Mouse (Mus musculus): ENCODE data around the gene Thtpa. TPM values are rescaled to one million over a fixed set of nuclear protein-coding genes. Genes with fewer than 3 reads are reported as not detected.

The Thtpa gene
- total RNA-seq, 4 experiments from 2014 or later, result 13.4 to 15.6 (median 14.9) TPM

DNA sequence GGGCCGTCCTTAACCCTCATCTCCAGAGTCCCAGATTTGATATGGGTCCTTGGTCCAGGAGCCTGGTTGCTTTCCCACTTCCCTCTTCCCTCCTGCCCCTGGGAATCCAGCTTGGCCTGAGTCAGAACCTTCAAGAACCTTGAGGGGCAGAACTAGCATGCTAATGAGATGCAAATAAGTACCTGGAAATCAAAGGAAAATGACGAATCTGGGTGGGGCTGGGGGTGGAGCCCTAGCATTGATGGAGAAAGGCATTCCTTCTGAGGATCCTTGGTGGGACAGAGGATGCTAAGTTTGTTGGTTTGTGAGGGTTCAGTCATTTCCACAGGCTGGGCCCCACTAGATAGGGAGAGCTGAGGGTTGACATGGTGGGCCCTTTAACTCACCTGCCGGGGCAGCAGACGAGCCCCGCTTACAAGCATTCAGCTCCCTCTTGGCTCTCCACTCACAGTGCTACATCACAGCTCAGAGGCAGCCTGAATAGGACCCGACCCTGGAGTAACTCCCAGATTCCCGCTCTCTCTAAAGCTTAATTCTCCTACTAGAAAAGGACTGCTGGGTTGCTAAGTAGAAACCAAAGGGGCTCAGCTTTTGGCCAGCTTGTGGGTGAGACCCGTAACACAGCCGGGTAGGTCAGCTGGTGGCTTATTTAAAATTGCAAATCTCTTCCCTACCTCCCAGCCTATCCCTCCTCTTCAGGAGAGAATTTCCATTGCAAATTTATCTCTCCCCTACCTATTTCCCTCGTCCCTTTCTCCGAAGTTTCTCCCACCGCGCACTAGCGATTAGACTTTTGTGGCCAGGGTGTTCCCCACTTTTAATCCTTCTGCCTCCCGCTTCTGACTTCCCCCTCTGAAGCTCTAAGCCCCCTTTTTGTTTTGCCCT is 16.9 kb upstream of the Thtpa start:
- no peak for DNase-seq (ENCODE audit: low spot score in 2 of 2)

DNA sequence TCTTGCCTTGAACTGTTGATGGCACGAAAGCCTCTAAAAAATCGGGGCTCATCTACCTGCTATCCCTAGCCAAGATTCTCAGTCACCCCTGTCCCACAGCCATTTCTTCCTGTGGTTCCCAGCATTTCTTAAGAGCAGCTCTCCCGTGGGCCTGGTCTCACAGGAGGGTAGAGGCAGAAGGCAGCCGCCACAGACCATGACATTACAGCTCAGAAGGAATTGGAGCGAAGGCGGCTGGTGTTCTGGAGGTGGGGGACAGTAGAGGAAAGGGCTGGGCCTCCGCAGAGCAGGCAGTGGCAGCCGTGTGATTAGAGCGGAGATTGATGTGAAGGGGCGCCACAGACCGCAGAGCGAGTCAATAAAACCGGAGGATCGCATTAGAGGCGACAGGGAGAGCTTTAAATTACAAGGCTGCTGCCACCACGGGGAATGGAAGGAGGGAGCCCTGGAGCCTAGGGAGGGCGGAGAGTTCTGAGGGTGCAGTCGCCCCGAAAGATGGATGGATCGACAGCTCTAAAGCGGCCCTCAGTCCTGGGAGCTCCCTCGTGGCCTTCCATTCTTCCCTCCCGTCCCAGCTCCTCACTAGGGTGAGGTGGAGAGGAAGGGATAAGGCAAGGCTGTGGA is 16.1 kb upstream of the Thtpa start:
- DNase-seq (ENCODE audit: low spot score in 2 of 2), result no peak

DNA sequence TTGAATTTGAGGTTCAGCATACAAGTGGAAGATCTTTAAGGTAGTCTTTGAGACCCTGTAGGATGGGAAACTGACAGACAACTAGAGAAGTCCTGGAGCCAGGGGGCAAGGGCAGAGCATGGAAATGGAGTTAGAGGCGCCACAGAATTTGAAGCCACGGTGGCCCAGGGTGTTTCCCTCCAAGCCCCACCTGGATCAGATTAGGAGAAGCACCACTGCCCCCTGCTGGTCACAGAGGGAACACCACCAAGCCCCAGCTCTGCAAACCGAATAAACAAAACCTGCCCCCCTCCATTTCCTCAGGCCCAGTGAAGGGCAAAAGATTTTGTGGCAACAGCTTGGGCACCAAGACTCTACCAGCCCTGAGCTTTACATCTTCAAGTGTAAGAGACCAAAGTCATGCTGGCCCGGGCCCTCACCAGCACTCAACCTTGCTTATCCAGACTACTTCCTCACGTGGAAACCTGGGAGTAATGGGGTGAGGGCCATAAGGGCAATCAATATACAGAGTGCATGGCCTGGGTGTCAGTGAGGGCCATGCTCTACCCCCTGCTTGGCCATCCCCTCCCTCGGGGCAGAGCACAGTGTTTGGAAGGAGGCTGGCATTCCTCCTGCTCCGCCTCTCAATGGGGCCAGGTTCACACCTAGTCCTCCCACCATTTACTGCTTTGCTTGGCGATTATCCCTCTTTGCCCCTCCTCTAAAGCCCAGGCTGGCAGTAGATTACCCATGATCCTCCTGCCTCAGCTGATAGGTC is 15.2 kb upstream of the Thtpa start:
- peak in 1 of 2 experiments; percentile 34 for DNase-seq (ENCODE audit: low spot score in 2 of 2)

- DNase-seq (ENCODE audit: low spot score in 2 of 2), result no peak
These were observed 13.5 kb upstream of the Thtpa start for GRCm38 (mm10) chr14:55081105-55081504.

DNA sequence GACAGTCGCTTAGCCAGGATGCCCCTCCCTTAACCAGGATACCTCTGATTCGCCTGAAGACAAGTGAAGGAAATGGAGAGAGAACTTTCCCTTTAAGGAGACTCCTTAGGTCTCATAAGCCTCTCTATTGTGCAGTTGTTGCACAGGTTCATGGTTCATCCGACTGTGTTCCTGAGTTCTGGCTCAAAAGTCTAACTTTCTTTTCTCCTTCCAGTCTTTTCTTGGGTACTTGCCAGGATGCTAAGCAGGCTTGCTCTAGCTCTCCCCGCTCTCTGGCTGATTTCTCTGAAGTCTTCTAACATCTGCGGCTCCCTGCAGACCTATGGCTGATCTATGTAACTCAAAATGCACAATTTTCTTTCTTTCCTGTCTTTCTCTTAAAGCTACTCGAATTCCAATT is 11.1 kb upstream of the Thtpa start:
- no peak for DNase-seq (ENCODE audit: low spot score in 2 of 2)

DNA sequence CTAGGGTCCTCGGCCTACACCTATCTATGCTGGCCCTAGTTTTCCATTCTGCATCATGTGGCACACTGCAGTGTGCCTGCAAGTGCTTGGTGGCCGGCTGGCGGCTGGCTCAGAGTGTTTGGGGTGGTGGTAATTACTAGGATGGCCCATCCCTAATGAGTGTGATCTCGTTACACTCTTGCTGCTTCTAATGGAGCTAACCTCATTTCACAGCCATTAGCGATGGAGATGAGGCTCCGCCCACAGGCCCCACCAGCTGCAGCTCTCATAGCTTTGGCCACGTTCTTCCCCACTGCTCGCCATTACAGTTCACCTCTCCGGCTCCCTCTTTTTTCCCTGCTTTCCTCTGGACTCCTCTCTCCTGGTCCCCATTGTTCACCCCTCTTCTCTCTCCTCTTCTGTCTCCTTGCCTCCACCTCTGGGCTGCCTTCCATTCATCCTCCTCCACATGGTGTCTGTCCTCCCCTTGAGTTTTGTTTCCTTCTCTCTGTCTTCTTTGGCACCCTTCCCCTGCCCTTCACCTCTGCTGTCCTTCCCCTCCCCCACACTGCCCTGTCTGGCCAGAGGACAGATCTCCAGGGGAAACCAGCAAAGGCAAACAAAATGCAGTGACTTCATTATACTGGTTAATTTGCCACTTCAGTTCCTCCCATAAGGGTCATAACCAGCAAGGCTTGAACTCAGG is 9.1 kb upstream of the Thtpa start:
- DNase-seq (ENCODE audit: low spot score in 2 of 2), result no peak

- no peak for DNase-seq (ENCODE audit: low spot score in 2 of 2)
These were observed 8.5 kb upstream of the Thtpa start for GRCm38 (mm10) chr14:55086009-55086514.

GRCm38 (mm10) chr14:55089199-55089947 is 5.2 kb upstream of the Thtpa start:
- DNase-seq (ENCODE audit: low spot score in 2 of 2), result no peak

- no peak for DNase-seq (ENCODE audit: low spot score in 2 of 2)
These were observed 3.2 kb upstream of the Thtpa start for GRCm38 (mm10) chr14:55091209-55091865.

DNA sequence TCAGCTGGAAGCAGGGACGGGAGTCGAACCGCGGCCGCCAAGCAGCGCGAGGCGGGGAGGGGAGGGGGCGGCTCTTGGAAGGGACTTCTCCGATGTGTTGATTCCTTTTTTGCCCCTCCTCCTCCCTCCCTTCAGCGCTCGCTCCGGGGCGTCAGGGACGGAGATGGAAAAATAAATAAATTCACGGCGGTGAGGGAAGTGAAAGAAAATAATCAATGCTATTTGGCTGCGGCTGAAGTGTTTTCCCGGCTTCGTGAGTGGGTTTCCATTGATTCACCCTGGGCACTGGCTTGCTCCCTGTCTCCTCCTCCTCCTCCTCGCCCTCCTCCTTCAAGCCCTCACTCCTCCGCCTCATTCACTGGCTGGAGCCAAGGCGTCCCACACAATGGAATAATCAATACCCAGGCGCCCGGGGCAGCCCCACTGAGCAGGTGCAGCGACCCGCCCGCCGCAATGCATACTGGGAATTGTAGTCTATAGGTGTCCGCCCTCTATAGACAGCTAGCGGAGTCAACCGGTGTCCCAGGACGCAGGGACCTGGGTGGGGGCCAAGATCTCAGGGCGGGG is 2.5 kb upstream of the Thtpa start, which contains the start of gene Zfhx2:
Gene Zfhx2 (minus strand): TSS at position 314 of the 567 bp plus-strand sequence.
- DNase-seq (ENCODE audit: low spot score in 2 of 2), result peak; percentile 85 to 89

GRCm38 (mm10) chr14:55093927-55094326 is 657 bp upstream of the Thtpa start:
- no peak for DNase-seq (ENCODE audit: low spot score in 2 of 2)

DNA sequence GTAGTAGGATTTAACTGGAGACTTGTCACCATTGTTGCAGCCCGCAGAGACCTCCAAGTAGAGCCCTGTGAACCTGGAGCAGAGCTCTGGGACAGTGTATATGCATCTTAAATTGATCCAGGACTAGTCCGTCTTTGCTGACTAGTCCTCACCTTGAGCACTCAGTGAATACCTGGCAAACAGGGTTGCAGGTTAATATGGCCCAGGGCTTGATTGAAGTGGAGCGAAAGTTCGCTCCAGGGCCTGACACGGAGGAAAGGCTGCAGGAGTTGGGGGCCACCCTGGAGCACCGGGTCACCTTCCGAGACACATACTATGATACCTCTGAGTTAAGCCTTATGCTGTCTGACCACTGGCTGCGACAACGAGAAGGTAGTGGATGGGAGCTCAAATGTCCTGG is 679 bp downstream of the Thtpa start:
- no peak for DNase-seq (ENCODE audit: low spot score in 2 of 2)

DNA sequence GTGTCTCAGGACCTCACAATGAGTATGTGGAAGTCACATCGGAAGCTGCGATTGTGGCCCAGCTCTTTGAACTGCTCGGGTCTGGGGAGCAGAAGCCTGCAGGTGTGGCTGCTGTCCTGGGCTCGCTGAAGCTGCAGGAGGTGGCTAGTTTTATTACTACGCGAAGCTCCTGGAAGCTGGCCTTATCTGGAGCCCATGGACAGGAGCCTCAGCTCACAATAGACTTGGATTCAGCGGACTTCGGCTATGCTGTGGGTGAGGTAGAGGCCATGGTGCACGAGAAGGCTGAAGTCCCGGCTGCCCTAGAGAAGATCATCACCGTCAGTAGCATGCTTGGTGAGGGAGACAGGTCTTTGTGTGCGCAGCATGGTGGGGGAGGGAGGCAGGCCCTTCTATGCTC is 1.1 kb downstream of the Thtpa start:
- no peak for DNase-seq (ENCODE audit: low spot score in 2 of 2)

- no peak for DNase-seq (ENCODE audit: low spot score in 2 of 2)
These were observed 2.0 kb downstream of the Thtpa start for GRCm38 (mm10) chr14:55096573-55097087.

- DNase-seq (ENCODE audit: low spot score in 2 of 2), result no peak
These were observed 3.1 kb downstream of the Thtpa start for GRCm38 (mm10) chr14:55097646-55098045.

DNA sequence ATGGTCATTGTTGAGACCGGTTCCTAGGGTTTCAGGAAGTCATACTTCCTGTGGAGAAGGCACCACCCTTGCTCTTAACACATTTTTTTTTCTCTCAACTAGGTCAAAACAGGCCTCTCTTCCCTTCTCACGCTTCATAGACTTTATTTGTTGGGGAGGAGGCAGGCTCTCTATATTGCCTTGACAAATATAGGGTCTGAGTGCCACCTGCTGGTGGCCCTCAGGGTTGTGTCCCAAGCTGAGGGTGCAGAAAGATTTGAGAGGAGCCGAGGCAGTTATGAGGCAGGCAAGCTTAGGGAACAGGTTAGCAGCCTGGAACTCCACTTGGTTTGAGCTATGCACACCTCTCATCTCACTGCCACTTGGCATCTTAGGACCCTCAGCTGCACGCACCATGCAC is 3.5 kb downstream of the Thtpa start:
- DNase-seq (ENCODE audit: low spot score in 2 of 2), result no peak

GRCm38 (mm10) chr14:55101592-55101991 is 7.0 kb downstream of the Thtpa start:
- peak in 1 of 2 experiments; percentile 36 for DNase-seq (ENCODE audit: low spot score in 2 of 2)

GRCm38 (mm10) chr14:55102253-55102785 is 7.7 kb downstream of the Thtpa start:
- DNase-seq (ENCODE audit: low spot score in 2 of 2), result no peak

- no peak for DNase-seq (ENCODE audit: low spot score in 2 of 2)
These were observed 9.8 kb downstream of the Thtpa start for GRCm38 (mm10) chr14:55104365-55104764.
